Mouse (Mus musculus) adrenal gland, adult 2 months (tissue): ENCODE measurements around the gene Pfdn2. TPM values are rescaled to one million over a fixed set of nuclear protein-coding genes. Genes with fewer than 3 reads are reported as not detected.
A peak's percentile ranks its signal among the peaks of the same experiment; 100 is the strongest.

Experiments
- DNase-seq: peaks from one replicate; pipeline ENCODE4 v3.0.0; 2021
- polyA plus RNA-seq: library from polyadenylated mRNA; depleted of rRNA; stranded (reverse); fragments of >200 nt; gene quantifications from 2 replicates; pipeline ENCODE4 v1.2.3, GENCODE M21; 2012
- total RNA-seq, 2 experiments: library from RNA; stranded (reverse); gene quantifications; 2 replicates each; pipeline ENCODE4 v1.2.3; 2021

The Pfdn2 gene
- total and polyA plus RNA-seq, 3 experiments, result 3.5 to 154 (median 154) TPM

GRCm38 (mm10) chr1:171355812-171356340 is 10.4 kb downstream of the Pfdn2 start:
- DNase-seq, result no peak

DNA sequence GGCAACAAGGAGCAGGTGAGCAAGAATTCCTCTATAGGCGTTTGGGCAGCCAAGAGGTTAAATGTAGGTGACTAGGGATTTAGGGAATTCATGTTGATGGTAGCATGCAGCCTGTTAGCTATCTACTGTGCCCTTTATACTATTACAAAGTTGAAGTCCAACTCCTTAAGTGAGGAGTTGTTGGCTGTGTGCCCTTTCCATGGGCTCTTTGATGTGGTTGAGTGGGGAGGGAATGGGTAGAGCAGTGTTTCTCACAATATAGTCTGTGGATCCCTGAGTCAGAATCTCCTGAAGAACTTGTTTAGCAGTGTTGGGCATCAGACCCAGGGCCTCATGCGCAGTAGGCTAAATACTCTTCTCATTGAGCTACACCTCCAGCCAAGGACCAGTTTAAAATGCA is 11.3 kb downstream of the Pfdn2 start:
- peak; percentile 42 for DNase-seq

DNA sequence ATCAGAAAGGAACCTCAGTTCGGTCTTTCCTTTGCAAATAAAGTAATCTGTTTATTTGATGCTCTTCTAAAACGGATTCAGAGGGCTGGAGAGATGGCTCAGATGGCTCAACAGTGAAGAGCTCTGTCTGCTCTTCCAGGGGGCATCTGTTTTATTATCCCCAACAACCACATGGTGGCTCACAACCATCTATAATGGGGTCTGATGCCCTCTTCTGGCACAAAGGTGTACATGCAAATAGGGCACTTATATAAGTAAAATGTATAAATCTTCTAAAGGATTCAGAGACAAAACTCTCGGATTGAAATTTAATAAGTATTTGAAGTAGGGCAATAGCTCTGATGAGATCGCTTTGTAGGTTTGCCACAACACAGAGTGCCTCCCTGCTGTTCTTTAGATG is 13.0 kb downstream of the Pfdn2 start:
- no peak for DNase-seq

DNA sequence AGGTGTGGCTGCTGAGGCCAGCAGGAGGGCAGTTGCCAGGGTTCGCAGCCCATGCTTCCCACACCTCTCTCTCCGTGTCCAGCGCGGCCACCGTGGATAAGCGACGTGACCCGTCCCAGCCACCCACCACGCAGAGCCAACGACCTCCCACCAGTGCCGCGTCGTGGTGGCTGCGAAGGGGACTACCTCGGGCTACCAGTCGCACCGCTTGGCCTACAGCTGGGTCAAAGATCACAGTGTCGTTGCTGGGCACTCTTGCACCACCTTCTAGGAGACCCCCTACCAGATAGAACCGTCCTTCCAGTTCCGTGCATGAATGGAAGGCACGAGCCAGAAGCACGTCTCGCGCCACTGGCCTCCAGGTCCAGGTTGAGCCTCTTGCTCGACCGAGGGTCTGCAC is 14.8 kb downstream of the Pfdn2 start:
- peak; percentile 26 for DNase-seq

DNA sequence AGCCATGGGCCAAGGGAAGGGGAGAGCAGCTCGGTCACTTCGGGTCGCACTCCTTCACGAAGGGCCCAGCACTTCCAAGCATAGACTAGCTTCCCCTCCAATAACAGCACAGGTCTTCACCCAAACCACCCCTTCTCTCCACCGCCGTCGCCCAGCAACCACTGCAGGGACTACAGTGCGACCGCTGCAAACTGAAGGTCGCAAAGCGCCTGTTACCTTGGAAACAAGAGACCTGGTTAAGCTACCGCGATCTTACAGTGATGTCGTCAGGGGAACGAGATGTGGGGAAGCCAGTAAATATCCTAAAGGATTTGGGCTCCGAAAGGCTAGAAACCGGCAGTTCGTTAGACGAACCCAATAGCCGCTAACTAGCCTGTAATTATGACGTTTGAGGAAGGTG is 15.2 kb downstream of the Pfdn2 start, which contains the start of gene Klhdc9:
Gene Klhdc9, minus strand, starts transcription at position 143 of the 400 bp plus-strand sequence.
- peak; percentile 88 for DNase-seq

DNA sequence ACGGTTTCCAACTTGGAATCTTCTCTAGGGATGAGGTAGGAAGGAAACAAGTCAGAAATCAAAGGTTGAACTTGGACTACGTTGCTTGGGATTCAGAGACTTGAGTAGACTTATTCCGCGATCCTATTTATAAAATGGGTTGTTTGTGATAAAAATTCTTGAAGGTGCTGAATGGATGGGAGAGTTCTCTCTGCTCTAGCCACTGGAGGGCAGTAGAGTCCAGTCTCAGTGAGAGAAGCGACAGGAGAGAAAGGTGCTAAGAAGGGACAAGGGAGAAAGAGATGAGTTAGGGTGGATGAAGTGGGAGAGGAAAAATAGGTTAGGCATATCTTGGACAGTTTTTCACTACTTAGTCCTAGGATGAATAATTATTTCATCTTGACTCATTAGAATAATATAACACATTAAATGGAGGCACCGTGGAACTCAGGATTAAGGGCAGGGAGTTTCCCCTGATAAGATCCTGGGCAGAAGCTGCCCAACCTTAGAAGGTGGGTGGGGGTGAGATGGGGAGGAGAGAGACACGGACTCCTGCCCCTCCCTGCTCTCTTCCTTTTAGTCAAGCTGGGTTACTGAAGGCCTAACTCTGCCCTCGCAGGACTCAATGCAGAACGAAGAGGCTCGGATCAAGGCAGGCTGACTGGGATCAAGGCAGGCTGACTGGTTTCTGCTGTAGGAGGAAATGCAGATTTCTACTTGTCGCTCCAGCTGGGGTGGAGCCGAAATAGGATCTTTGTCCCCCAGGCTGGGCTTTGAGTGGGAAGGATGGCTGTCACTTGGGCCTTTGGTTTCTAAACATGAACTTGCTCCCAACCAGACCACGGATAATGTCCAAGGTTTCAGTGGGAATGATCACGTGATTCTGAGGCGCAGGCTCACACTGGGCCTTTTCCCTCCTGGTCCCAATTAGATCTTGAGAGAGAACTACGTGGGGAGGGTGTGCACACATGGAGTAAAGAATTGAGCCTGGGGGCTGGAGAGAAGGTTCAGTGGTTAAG is 15.9 kb downstream of the Pfdn2 start:
- DNase-seq, result peak; percentile 74

DNA sequence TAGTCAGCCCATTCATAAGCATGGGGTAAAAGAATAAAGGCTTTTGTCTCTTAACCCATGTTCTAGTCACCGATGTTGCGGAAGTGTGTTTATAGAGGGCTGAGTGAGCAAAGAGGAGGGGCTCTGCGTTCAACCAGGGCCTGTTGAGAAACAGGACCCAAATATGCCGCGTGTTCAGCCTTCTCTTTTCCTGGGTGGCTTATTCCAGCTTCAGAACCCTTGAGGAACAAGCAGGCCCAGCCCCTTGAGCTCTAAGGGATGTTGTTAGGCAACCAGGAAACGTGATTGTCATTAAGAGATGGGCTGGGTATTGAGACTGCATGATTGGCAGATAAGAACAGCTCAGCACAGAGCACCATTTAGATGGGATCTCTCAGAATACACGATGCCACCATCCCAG is 20.5 kb downstream of the Pfdn2 start:
- DNase-seq, result no peak

GRCm38 (mm10) chr1:171369845-171370556 is 24.5 kb downstream of the Pfdn2 start, which contains the start of gene Nectin4:
Nectin4 (plus strand) TSS chr1:171370099.
- DNase-seq, result no peak

DNA sequence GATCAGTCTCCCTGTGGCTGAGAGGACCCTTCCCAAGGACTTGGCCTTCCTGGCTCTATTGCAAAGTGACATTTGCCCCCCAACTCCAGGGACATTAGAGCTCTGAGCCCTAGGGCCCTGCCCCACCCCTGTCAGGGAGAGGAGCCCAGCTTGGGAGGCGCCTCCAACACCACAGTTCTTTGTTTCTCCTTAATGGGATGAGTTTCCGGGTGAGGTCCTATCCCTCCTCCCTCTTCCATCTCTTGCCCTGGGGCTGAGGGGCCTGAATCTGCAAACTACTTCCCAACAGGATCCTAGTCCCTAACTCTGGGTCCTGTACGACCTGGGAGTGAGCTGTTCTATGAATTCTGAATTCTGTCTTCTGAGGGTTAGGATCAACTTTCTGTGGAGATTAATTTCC is 27.4 kb downstream of the Pfdn2 start:
- DNase-seq, result no peak

- no peak for DNase-seq
Measured at GRCm38 (mm10) chr1:171373946-171374345, 28.5 kb downstream of the Pfdn2 start.

DNA sequence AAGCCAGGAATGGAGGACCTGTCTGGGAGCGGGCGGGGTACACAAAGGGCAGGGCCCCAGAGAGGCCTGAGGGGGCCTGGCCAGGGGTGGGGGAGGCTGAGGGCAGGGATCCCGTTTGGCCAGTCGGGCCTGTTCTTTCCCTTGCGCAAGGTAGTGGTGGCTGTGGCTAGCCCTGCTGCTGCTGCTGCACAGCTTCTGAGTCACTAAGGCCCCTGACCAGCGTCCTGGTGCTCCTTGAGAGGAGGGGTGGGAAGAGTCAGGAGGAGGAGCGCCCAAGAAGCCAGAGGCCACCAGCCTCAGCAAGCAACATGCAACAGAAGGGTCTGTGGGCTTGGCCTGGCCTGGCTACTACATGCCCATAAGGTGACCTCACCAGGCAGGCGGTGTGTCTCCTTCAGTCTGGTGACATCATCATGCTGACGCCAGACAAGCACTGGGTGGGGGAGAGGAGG is 30.2 kb downstream of the Pfdn2 start:
- DNase-seq, result no peak

- DNase-seq, result no peak
Measured at GRCm38 (mm10) chr1:171378298-171378697, 32.8 kb downstream of the Pfdn2 start.

DNA sequence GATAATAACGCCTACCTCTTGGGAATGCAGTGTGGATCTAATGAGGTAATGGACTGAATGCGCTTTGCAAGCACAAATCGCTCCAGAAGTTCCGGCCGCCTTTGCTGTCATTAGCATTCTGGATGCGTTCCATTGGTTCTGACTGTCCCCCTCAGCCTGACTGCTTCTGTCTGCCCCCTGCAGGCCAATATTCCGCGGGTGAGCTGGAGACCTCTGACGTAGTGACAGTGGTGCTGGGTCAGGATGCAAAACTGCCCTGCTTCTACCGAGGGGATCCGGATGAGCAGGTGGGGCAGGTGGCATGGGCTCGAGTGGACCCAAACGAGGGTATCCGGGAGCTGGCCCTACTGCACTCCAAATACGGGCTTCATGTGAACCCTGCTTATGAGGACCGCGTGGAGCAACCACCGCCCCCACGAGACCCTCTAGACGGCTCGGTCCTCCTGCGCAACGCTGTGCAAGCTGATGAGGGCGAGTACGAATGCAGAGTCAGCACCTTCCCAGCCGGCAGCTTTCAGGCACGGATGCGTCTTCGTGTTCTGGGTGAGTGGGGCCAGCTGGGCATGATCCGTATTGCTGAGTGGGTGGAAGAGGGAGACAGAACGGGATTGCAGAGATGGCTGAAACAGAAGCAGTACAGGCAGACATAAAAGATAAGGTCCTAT is 34.6 kb downstream of the Pfdn2 start:
- DNase-seq, result peak; percentile 83

DNA sequence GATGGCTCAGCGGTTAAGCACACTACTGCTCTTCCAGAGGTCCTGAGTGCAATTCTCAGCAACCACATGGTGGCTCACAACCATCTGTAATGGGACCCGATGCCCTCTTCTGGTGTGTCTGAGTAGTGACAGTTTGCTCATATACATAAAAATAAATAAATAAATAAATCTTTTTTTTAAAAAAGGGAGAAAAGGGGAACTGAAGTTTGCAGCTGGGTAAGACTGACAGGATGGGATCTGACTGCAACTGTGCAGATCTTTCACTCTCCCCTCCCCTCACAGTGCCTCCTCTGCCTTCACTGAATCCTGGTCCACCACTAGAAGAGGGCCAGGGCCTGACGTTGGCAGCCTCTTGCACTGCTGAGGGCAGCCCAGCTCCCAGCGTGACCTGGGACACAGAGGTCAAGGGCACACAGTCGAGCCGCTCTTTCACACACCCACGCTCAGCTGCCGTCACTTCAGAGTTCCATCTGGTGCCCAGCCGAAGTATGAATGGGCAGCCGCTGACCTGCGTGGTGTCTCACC is 36.7 kb downstream of the Pfdn2 start:
- no peak for DNase-seq

DNA sequence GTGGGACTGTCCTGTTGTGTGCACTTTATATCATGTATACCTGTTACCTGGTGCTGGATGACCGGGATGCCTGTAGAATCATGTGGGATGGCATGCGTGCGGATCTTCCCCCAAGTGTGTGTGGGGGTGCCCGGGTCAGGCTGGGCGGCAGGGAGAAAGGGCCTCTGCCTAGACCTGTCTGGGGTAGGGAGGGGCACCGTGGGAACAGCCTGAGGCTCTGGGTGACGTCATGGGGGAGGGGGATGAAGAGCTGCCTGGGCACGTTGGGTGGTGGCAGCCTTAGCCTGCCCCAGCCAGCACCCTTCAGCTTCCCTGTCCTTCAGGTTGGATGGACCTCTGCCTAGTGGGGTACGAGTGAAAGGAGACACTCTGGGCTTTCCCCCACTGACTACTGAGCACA is 38.9 kb downstream of the Pfdn2 start:
- no peak for DNase-seq

- DNase-seq, result no peak
Measured at GRCm38 (mm10) chr1:171385171-171385570, 39.7 kb downstream of the Pfdn2 start.

GRCm38 (mm10) chr1:171387099-171387498 is 41.6 kb downstream of the Pfdn2 start:
- no peak for DNase-seq

- DNase-seq, result peak; percentile 34
Measured at GRCm38 (mm10) chr1:171388376-171389102, 43.1 kb downstream of the Pfdn2 start, which contains the start of gene Arhgap30. Arhgap30 (plus strand) TSS chr1:171388954.

DNA sequence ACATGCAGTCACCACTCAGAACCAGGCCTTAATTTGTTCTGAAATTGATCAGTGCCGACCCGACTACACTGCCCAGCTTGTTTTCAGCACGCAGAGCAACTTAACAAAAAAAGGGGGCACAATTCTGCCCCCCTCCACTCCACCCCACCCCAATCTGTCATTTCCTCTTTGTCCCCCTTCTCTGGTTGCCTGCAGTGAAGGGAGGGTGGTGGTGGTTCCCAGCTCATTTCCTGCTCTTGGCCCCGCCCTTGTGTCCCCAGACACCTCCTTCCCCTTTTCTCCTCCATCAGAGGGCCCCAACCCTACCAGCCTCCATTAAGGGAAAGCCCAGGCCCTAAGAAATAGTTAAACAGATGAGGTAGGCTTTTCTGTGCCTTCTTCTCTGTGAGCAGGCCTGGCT is 44.6 kb downstream of the Pfdn2 start:
- DNase-seq, result peak; percentile 27

- DNase-seq, result no peak
Measured at GRCm38 (mm10) chr1:171401821-171402220, 56.4 kb downstream of the Pfdn2 start.

DNA sequence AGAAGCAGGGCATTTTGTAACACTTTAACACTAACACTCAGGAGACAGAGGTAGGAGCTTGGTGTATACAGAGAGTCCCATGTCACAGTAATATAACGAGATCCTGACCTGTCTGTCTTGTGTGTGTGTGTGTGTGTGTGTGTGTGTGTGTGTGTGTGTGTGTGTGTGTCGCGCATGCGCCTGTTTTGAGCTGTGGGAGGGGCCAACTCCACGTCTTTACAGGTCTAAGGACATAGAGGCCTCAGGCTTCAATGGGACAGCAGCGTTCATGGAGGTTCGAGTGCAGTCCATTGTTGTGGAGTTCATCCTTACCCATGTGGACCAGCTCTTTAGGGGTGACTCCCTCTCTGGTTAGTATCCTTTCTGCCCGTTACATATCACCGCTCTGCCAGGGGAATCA is 57.5 kb downstream of the Pfdn2 start:
- DNase-seq, result no peak
